Mouse (Mus musculus) thymus, postnatal 10 days (tissue): ENCODE data around the gene Bod1l.

Experiments
- DNase-seq, 2 experiments: peaks; one replicate each; pipeline ENCODE4 v3.0.0; 2021; ENCODE audit warnings: low spot score in 2 of 2

Bod1l gene

DNA sequence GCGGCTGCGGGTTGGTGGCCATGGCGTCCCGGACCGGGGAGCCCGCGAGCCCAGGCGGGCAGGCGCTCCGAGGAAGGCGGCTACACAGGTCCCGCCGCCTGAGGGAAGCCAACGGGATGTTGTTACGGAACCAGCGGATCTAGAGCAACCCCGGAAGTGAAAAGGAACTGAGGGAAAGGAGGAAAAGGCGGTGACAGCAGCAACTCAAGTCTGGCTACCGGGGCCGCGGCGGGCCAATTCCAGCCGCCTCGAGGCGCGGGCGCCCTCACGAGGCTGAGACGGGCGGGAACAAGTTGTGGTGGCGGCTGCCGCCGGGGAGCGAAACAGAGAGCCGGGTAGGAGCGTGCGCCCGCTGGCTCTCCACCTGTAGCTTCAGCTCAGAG is at the start of gene Bod1l:
Gene Bod1l, minus strand, starts transcription at position 169 of the 383 bp plus-strand sequence.
- peak; percentile 94 to 96 for DNase-seq

DNA sequence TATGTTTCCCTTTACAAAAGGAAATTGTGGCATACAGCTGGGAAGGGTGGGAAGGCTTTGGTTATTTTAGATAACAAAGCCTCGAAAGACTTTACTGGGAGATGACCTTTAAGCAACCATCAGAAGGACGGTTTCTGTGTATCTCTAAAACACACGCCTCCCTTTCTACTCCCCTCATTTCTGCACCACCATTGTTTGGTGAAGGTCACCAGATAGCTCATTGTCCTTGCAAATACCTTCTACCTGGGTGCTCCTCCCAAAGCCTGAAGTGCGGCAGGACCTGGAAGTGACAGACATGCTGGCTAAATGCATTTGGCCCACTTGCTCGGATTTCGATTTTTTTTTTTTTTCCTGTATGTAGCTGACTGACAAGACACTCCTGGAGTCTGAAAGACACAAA is 49.2 kb upstream of the Bod1l start:
- no peak for DNase-seq

DNA sequence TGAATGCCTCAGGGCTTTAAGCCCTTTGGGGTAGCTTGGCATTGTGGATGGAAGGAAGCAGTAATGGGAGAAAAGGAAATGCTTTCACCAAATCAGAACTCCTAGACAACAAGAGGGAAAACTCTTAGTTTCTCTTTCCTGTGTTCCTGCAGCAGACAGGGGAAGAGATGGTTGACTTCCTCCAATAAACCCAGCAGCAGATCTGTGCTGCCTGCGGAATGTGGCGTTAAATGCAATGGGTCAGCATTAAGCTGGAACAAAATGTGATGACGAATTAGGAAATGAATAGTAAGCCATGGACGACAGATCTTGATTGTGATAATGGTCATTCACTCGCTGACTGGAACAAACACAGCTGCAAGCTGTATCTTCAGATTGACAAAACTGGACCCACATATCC is 46.8 kb upstream of the Bod1l start:
- DNase-seq = no peak

DNA sequence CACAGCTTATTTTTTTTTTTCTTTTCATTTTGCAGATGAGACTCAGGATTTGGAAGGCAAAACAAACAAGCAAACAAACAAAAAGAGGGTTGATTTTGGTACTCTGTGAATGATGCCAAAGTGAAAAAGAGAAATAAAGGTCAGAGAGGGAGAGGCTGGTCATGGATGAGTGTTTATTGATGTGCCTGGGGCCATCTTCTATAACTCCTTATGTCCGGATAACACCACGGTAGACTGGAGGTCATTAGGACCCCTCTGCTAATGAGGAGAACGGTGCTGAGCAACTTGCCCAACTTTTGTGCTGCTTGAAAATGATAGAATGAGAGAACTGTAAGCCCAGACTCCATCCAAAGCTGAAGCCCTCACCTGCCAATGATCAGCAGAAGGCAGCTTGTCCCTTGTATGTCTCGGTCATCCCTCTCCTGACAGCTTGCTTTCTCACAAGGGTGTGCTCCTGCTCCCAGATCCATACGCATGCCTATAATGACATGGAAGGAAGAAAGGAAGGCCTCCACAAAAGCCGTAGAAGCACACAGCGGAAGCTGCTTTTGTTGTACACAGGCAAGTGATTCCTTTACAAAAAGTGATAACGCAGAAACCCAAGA is 45.2 kb upstream of the Bod1l start:
- DNase-seq = no peak

DNA sequence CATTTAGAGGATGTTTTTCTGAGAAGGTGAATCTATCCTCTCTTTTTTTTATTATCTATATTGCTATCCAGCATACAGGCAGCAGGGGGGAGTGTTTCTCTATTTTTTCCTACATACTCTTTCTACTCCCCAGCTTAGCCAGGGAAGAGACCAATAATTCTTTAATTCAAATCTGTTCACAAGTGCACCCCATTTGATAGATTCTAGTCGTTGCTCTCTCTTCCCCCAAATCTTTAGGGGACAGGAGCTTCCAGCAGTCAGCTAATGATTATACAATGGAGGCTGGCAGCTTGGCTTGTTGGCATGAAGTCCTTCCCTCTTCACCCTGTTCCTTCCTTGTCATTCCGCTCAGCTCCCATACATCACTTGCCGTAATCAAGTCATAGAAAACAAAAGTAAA is 44.7 kb upstream of the Bod1l start:
- DNase-seq = no peak

DNA sequence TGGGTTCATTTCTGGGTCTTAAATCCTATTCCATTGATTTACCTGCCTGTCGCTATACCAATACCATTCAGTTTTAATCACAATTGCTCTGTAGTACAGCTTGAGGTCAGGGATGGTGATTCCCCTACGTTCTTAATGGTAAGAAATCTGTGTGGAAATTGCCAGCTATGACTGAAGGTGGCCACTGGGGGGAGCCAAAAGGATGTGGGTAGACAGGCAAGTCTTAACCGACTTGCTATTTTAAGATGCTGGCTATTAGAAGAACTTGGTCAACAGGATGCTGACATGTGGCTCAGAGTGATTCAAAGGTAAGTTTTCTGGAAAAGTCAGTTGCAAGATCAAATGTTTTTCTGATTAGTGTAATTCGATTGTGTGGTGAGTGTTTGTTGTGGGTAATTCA is 43.6 kb upstream of the Bod1l start:
- peak; percentile 9 to 62 for DNase-seq

DNA sequence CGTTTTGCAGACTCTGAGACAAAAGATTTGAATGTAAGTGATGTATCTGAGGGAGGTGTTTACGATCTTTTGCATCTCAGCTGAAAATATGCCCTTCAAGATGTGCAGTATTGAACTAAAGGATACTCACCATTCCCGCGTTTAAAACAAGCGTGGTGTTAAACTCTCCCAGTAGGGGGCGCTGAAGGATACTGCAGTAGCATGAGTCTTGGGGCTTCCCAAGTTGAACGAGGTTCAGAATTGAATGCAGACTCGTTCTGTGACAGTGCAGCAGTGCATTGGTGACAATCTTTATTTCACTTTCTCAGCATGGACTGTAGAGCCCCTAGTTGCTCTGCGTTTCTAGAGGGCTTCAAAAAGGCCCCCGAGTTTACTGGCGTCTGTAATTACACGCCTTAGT is 40.4 kb upstream of the Bod1l start:
- DNase-seq = peak in 1 of 2 experiments; percentile 70

DNA sequence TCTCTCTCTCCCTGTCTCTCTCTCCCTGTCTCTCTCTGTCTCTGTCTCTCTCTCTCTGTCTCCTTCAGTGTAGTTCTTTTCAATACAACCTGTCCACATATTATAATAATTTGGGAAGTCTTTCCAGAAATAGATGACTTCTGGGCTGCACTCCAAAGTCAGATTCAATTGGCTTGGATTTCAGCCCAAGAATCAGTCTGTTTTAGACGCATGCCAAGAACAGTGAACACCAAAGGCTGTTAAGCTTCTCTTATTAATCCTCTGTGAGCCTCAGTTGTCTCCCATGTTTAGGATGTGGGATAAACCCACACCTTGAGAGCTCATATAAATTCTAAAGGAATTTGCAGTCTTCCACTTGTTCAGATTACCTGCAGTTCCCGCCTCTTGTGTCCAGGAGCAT is 27.0 kb upstream of the Bod1l start:
- DNase-seq = no peak

DNA sequence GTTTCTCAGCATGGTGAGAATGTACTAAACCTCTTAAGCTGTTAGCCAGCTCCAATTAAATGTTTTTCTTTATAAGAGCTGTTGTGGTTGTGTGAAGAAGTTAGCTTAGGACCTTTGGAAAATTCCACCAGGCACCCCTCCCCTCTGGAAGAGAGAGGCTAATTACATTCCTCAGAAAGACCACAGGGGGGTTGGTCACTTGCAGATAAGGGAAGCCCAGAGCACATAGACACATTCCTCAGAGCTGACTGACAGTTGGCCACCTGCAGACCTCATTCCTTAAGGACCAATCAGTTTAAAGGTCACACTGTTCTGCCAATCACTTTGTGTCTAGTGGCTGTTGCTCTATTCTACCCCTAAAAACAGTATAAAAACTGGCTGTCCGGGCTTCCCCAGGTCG is 11.7 kb upstream of the Bod1l start:
- DNase-seq = no peak

DNA sequence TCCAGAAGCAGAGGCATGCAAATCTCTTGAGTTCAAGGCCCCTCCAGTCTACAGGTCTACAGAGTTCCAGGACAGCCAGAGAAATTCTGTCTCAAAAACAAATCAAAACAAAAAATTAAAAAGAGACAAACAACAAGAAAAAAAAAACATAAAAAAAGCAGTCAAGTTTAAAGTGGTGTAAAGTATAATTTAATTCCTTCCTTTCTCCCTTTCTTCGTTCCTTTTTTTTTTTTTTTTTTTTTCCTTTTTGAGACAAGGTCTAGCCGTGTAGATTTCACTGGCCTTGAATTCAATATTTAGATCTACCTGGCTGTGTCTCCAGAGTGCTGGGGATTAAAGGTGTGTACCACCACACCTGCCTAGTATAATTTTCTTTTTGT is 1.4 kb upstream of the Bod1l start:
- DNase-seq = no peak

DNA sequence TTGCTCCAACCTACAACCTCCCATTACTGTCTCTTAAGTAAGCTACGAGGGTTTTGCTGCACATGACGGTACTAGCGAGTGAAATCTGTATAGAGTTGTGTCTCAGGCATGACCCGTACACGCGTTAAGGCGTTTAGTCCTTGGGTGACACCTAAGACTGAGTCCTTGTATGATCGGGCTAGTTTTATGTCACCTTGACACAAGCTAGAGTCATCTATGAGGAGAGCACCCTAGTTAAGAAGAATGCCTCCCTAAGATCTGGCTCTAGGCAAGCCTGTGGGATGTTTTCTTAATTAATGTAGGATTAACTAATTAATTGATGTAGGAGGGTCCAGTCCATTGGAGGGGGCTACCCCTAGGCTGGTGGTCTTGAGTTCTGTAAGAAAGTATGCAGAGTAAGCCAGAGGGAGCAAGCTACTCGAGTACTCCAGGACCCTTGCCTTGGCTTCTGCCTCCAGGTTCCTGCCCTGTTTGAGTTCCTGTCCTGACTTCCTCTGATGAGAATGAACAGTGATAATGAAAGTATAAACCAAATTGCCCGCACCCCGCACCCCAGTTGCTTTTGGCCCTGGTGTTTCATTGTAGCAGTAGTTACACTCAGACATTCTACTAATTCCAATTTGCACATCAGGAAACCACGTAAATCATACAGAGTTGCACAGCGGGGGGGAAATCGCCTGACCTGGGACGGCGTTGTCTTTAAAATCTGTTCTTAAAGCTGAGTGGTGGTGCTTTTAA is 874 bp upstream of the Bod1l start:
- DNase-seq = peak; percentile 14 to 15

DNA sequence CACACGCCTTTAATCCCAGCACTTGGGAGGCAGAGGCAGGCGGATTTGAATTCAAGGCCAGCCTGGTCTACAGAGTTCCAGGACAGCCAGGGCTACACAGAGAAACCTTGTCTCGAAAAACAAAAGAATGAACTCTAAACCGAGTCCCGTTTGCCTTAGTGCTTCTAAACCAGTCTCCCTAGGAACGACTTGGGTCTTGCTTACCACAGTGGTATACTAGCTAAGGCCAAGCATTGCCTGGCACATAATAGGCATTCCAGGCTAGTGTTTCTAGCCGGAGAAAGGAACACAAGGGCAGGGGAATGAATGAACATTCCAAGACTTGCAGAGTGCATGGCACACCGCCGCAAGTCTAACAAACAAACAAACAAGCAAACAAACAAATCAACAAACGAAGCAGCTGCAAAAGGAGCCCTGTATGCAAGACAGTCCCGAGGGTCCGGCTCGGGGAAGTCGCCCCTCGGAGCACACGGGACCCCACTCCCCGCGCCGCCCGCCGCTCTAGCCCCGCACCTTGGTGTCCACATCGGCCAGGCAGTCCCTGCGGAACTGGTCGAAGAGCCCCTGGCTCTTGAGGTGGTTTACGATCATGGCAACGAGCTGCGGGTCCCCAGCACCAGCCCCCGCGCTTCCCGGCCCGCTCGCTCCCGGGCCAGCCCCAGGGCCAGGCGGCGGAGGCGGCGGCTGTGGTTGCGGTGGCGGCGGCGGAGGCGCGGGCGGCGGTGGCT is 532 bp downstream of the Bod1l start:
- no peak for DNase-seq

DNA sequence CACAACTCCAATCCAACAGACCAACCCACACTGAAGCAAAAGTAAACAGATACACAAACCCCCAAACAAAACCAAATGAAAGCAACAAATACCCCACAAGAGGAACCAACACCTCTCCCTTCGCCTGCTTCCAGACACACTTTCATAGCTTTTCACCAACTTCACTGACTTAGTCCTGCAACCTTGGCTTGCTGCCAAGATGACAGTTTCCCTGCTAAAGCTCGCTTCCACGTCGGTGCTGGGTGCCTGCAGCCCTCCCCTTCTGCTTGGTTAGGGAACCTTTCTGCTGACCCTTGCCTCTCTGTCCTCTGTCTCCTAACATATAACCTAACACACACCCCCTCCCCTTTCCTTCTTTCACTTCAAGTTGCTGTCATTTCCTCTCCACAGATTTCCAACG is 1.4 kb downstream of the Bod1l start:
- no peak for DNase-seq

DNA sequence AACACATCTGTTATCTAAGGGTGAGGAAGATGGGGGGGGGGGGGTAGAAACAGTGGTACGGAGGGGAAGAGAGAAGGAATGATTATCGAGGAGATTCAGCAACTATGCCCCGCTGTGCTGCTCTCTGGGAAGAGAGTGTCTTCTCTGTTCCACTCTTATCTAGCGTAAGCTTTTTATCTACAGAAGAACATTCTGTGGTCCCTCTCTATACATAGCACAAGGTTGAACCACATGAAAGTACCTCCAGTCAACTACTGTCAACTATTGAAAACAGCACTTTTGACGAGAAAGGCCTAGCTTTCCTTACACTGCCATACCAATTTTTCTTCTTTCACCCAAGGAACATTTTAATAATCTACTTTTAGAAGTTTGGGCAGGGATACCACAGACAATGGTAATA is 2.4 kb downstream of the Bod1l start:
- peak in 1 of 2 experiments; percentile 6 for DNase-seq

DNA sequence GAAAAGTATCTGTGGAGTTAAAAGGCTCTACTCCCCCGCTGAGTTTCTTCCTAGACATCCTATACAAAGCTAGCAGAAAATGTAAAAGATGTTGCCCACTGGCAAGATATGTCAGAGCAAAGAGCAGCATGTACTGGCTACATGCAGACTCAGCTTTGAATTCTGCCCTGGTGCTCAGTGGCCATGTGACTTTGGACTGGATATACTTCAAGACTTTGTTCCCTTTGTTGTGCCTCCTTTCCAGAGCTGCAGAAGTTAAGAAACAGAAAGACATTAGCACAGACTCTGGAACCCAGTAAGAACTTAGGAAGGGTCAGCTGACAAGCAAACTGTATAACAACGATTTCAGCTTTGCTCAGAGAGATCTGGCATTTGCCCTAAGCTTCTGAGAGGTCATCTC is 14.0 kb downstream of the Bod1l start:
- no peak for DNase-seq

DNA sequence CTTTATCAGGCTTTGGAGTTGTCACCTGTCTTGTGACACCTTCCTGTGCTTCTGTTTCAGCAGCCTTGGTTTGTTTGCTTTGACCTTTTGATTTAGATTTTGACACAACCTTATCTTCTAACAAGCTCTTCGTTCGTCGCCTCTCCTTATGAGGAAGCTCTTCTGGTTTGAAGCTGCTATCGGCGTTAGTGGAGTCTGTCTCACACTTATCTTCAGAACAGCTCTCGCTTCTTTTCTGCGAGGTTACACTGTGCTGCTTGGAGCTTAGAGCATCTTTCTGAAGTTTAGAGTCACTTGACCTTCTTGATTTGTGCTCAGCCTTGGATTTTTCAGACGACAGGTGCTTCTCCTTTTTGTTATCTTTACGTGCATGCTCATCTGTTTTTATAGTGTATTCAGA is 23.0 kb downstream of the Bod1l start:
- DNase-seq = no peak

DNA sequence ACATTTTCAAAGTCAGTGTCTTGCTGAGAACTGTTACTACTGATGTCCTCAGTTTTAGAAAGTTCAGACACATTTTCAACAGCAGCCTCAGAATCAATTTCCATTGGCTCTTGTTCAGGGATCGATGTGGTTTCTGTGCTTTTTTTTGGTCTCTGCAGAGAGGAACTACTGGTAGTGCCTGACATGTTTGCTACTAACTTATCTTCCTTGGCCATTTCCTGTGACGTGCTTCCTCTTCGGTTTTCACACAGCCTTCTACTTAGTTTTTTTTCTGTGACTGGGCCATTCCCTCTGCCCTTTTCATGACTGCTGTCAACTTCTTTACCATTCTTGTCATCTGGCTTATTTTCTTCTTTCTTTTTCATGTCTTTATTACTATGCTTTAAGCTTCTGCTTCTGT is 23.6 kb downstream of the Bod1l start:
- no peak for DNase-seq

DNA sequence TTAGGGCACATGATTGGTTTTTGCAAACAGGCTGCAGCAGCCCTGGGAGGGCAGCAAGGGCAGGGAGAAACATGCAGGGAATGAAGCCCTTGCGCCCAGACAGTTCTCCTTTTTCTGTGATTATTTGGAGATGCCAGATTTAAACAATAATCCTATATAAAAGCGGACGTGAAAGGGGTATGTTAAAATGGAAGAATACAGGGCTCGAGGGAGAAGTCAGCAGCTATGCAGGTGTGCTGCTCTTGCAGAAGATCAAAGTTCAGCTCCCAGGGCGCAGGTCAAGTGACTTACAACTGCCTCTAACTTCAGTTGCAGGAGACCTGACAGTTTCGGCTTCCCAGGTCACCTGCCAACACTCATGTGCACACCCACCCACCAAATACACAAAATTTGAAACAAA is 31.6 kb downstream of the Bod1l start:
- no peak for DNase-seq

DNA sequence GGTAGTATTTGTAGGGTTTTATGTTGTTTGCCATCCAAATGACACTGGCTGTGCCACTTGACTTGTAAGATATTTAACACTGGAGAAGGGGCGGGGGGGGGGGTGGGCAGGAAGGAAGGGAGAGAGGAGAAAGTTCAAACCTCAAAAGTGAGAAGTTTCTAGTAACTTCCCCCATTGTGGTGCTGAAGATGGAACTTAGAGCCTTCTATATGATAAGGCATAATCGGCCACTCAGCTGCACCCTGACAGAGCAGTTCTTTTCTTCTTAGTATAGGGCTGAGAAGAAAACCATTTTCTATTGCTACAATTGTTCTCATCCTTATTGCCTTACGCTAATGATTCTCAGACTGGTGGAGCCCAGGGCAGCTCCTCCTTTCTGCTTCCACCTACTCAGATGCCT is 32.8 kb downstream of the Bod1l start:
- DNase-seq = no peak

DNA sequence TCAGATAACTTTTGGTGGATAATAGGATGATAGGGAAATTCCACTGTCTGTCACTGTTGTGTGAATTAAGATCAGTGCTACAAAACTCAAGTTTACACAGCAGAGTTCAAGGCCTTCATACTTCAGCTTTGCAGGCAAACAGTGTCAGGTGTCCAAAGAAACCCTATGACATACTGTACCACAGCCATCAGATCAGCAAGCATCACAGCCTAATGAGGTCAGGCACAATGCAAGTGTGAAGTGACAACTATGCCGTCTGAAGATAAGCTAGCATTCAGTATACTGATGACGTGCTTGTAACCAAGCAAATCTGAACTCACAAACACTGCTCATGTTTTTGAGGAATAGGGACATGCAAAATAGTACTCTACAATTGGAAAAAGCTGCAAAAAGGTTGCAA is 36.7 kb downstream of the Bod1l start:
- DNase-seq = no peak

DNA sequence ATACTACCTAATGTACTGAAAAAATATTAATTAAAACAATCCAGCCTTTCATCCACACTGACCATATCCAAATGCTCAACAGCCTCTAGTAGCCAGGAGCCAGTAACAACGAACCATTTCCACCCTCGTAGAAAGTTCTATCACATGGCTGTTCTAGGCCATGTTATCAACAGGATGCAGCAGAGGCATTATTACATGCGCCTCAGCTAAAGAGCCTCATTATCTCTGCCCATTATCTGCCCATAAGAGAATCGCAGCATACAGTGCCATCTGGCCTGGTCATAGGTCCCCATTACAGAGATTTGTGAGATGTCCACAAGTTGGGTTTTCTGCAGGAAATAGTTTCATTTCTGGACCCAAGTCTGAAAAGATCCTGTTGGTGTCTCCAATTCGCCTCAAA is 37.9 kb downstream of the Bod1l start:
- DNase-seq = no peak

DNA sequence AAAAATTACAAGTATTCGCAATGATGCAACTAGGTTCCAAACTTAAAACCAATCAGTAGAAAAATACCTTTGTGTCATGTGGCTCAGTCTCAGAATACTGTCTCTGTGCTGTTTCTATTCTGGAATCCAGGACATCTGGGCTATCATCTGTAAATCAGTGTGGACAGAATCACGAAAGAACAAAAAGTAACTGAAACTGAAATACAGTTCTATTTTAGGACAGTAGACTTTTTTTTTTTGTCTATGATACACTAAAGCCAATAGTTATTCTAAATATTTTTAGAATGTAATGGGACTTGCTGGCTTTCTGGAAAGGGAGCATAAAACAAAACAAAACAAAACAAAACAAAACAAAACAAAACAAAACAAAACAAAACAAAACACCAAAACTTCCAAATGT is 39.0 kb downstream of the Bod1l start:
- no peak for DNase-seq

DNA sequence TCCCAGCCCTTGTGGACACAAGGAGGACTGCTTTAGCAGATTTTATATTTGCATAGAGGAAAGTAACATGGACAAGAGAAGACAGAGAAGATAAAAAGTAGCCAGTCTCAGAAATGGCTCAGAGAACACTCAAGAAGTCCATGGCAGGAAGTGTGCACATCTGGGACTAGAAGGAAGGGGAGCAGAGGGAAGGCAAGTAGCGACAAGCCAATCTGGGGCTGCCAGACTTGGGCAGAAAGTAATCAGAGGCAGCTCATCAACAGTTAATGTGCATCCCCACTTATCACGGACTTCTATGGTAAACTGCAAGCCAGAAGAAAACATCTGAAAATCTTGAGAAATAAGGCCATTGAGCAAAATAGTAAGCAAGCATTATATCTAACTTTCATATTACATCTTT is 39.5 kb downstream of the Bod1l start:
- DNase-seq = no peak
